Mouse (Mus musculus): ENCODE data around the gene Klk1b4.

GRCm38 (mm10) chr7:44244080-44244479, 36.8 kb downstream of the Klk1b4 start:
- no peak for TF ChIP-seq POLR2A (IDR thresholded peaks at IDR 0.05; ENCODE audit: borderline replicate concordance, insufficient read depth, low read length)
- TF ChIP-seq CTCF (IDR thresholded peaks at IDR 0.05; ENCODE audit: borderline replicate concordance, insufficient read depth, low read depth, low read length): no peak
